7 mouse cellular contexts compared by ENCODE assay signal in the genomic region with DNA sequence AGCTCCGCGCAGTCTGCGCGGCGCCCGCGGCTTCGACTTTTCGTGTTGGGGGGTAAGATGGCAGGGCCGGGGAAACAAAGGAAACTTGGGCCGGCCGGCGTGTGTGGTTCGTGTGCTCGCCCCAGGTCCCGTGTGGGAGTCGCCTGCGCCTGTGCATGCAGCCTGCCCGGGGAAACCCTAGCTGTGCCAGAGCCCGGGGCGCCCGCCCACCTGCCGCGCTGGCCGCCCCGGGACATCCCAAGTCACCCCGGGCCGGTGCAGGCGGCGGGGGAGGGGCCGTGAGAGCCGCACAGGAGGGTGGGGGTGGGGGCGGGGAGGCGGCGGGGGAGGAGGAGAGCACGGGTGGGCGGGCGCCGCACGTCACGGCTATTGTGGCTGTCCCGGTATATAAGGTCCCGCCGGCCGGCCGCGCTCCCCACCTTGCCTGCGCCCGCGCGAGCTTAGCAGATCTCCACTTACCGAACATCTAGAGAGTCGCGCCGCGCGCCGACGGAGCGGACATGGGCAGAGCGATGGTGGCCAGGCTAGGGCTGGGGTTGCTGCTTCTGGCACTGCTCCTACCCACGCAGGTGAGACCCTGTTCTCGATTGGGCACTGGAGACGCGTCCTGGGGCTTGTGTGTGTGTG. TPM values are rescaled to one million over a fixed set of nuclear protein-coding genes. Genes with fewer than 3 reads are reported as not detected.
DNase-seq lines count a peak whose midpoint lies in the region; ATAC-seq lines count a peak whose summit lies in the region.

No protein-coding gene starts in this region.

- peak overlapping the region; percentile 91 for H3K9ac ChIP-seq in forebrain, embryonic 15.5 days (replicated peaks)
- H3K9ac ChIP-seq in hindbrain, embryonic 13.5 days: peak overlapping the region; percentile 99
- H3K9ac ChIP-seq in liver, embryonic 11.5 days (ENCODE audit: low read depth, low read length): peak overlapping the region; percentile 87
- H3K9ac ChIP-seq in stomach, embryonic 16.5 days (ENCODE audit: low read length): peak overlapping the region; percentile 82

- no peaks in the 10 kb centered on the region for H3K27me3 ChIP-seq in forebrain, embryonic 15.5 days
- no peaks in the 10 kb centered on the region for H3K27me3 ChIP-seq in hindbrain, embryonic 13.5 days
- H3K27me3 ChIP-seq in liver, embryonic 11.5 days (replicated peaks; ENCODE audit: control insufficient read depth, insufficient read depth, low read length): peaks cover 4% of the 10 kb centered on the region; the same call in 1 of the 2 replicates
- H3K27me3 ChIP-seq in stomach, embryonic 16.5 days (ENCODE audit: control insufficient read depth, insufficient read depth, low read length): no peaks in the 10 kb centered on the region

- WGBS in forebrain, embryonic 15.5 days: under 1% methylated on average over 55 of the region's 65 CpGs
- under 1% methylated on average over 51 of the region's 65 CpGs for WGBS in hindbrain, embryonic 13.5 days
- under 1% methylated on average over 56 of the region's 65 CpGs for WGBS in liver, embryonic 11.5 days
- WGBS in stomach, embryonic 16.5 days: under 1% methylated on average over 60 of the region's 65 CpGs

- peak overlapping the region; percentile 58 for H3K4me3 ChIP-seq in forebrain, embryonic 15.5 days
- H3K4me3 ChIP-seq in hindbrain, embryonic 13.5 days: peak overlapping the region; percentile 86
- peak overlapping the region; percentile 86 for H3K4me3 ChIP-seq in liver, embryonic 11.5 days (ENCODE audit: low read depth, low read length)
- peak overlapping the region; percentile 76 for H3K4me3 ChIP-seq in stomach, embryonic 16.5 days (replicated peaks; ENCODE audit: low read length)

- peaks cover 19% of the 10 kb centered on the region for H3K36me3 ChIP-seq in forebrain, embryonic 15.5 days
- H3K36me3 ChIP-seq in hindbrain, embryonic 13.5 days: peaks cover 22% of the 10 kb centered on the region
- peaks cover 7% of the 10 kb centered on the region; the same call in 1 of the 2 replicates for H3K36me3 ChIP-seq in liver, embryonic 11.5 days (ENCODE audit: control insufficient read depth, insufficient read depth, low read length)
- H3K36me3 ChIP-seq in stomach, embryonic 16.5 days (ENCODE audit: control insufficient read depth, insufficient read depth, low read length): no peaks in the 10 kb centered on the region

- H3K4me2 ChIP-seq in forebrain, embryonic 15.5 days (replicated peaks): peak overlapping the region; percentile 88
- peak overlapping the region; percentile 64 for H3K4me2 ChIP-seq in hindbrain, embryonic 13.5 days
- peak overlapping the region; percentile 91 for H3K4me2 ChIP-seq in liver, embryonic 11.5 days
- H3K4me2 ChIP-seq in stomach, embryonic 16.5 days (ENCODE audit: low read depth, low read length): peak overlapping the region; percentile 91

- peak; percentile 91 for ATAC-seq in forebrain, embryonic 15.5 days (replicated peaks)
- peak; percentile 90 for ATAC-seq in hindbrain, embryonic 13.5 days (ENCODE audit: low FRiP score)
- ATAC-seq in liver, embryonic 11.5 days (replicated peaks; ENCODE audit: low FRiP score): peak; percentile 84
- ATAC-seq in monocyte, adult 5-6 weeks (replicated peaks; ENCODE audit: insufficient number of reproducible peaks, low FRiP score, low TSS enrichment, poor library complexity, severe bottlenecking): 0 out of 2 replicates have a peak, but pooled peaks have one; percentile 25
- peak; percentile 89 for ATAC-seq in stomach, embryonic 16.5 days (ENCODE audit: insufficient read depth, low FRiP score)

- peak; percentile 39 for DNase-seq in MEL-GATA-1-ER (ENCODE audit: extremely low read depth, low read depth)
- DNase-seq in adrenal gland, postnatal 36 days: peak; percentile 68 to 84
- DNase-seq in liver, embryonic 11.5 days (ENCODE audit: low spot score): peak; percentile 88

- H3K4me1 ChIP-seq in forebrain, embryonic 15.5 days: peaks cover 18% of the 10 kb centered on the region
- peaks cover 27% of the 10 kb centered on the region for H3K4me1 ChIP-seq in hindbrain, embryonic 13.5 days (replicated peaks)
- H3K4me1 ChIP-seq in liver, embryonic 11.5 days (replicated peaks; ENCODE audit: control insufficient read depth, insufficient read depth, low read length): peaks cover 8% of the 10 kb centered on the region; the same call in 1 of the 2 replicates
- H3K4me1 ChIP-seq in stomach, embryonic 16.5 days (ENCODE audit: control insufficient read depth, insufficient read depth, low read length): peaks cover 2% of the 10 kb centered on the region; the same call in 1 of the 2 replicates

- H3K27ac ChIP-seq in forebrain, embryonic 15.5 days (replicated peaks): peak overlapping the region; percentile 99
- H3K27ac ChIP-seq in hindbrain, embryonic 13.5 days: peak overlapping the region; percentile 99
- H3K27ac ChIP-seq in liver, embryonic 11.5 days (ENCODE audit: low read depth, low read length): peak overlapping the region; percentile 93
- peak overlapping the region; percentile 97 for H3K27ac ChIP-seq in stomach, embryonic 16.5 days (ENCODE audit: low read length)

- no peaks in the 10 kb centered on the region for H3K9me3 ChIP-seq in forebrain, embryonic 15.5 days
- no peaks in the 10 kb centered on the region for H3K9me3 ChIP-seq in hindbrain, embryonic 13.5 days
- H3K9me3 ChIP-seq in liver, embryonic 11.5 days (ENCODE audit: control insufficient read depth, low read length): no peaks in the 10 kb centered on the region
- H3K9me3 ChIP-seq in stomach, embryonic 16.5 days (replicated peaks; ENCODE audit: control insufficient read depth, low read length): no peaks in the 10 kb centered on the region

RNA-seq across cellular contexts. Expression of gene Cd24a, which starts 0.8 kb away (rescaled TPM):
- total RNA-seq in adrenal gland, postnatal 36 days (2021): 10 to 100 TPM; 28.2 to 40.1 TPM
- 899 and 974 TPM in 2 replicates for polyA plus RNA-seq in forebrain, embryonic 15.5 days (2015; fragmentation: Nextera tagmentation; extraction: Ambion mirVana)
- polyA plus RNA-seq in hindbrain, embryonic 13.5 days (2015; fragmentation: Nextera tagmentation; extraction: Ambion mirVana): 1,003 and 1,012 TPM in 2 replicates
- polyA plus RNA-seq in liver, embryonic 11.5 days (2014; fragmentation: Nextera tagmentation; extraction: Ambion mirVana): 420 and 459 TPM in 2 replicates
- total RNA-seq in monocyte, adult 5-6 weeks (2017): 46.3 to 319 TPM (median 299 TPM) in 3 replicates
- polyA plus RNA-seq in stomach, embryonic 16.5 days (2015; fragmentation: Nextera tagmentation; extraction: Ambion mirVana): 328 and 363 TPM in 2 replicates

RNA-seq across cellular contexts. Expression of gene 1700021F05Rik, which starts 38.1 kb away (rescaled TPM):
- total RNA-seq in adrenal gland, postnatal 36 days (2021): 10 to 100 TPM; 65.3 to 67.7 TPM
- polyA plus RNA-seq in forebrain, embryonic 15.5 days (2015; fragmentation: Nextera tagmentation; extraction: Ambion mirVana): 68.7 and 70.2 TPM in 2 replicates
- 65.5 and 69.7 TPM in 2 replicates for polyA plus RNA-seq in hindbrain, embryonic 13.5 days (2015; fragmentation: Nextera tagmentation; extraction: Ambion mirVana)
- 79.5 and 80.7 TPM in 2 replicates for polyA plus RNA-seq in liver, embryonic 11.5 days (2014; fragmentation: Nextera tagmentation; extraction: Ambion mirVana)
- 40.7 to 52.8 TPM (median 51.9 TPM) in 3 replicates for total RNA-seq in monocyte, adult 5-6 weeks (2017)
- 59.7 and 60.6 TPM in 2 replicates for polyA plus RNA-seq in stomach, embryonic 16.5 days (2015; fragmentation: Nextera tagmentation; extraction: Ambion mirVana)

RNA-seq across cellular contexts. Expression of gene Gm9803, which starts 55.0 kb away (rescaled TPM):
- 10 to 100 TPM in 1 of 2 experiments, not detected in 1; 12.0 TPM for total RNA-seq in adrenal gland, postnatal 36 days (2021)
- polyA plus RNA-seq in forebrain, embryonic 15.5 days (2015; fragmentation: Nextera tagmentation; extraction: Ambion mirVana): 14.6 and 20.4 TPM in 2 replicates
- 16.4 and 19.4 TPM in 2 replicates for polyA plus RNA-seq in hindbrain, embryonic 13.5 days (2015; fragmentation: Nextera tagmentation; extraction: Ambion mirVana)
- 10.3 and 11.6 TPM in 2 replicates for polyA plus RNA-seq in liver, embryonic 11.5 days (2014; fragmentation: Nextera tagmentation; extraction: Ambion mirVana)
- total RNA-seq in monocyte, adult 5-6 weeks (2017): 2.1 to 13.0 TPM (median 8.4 TPM) in 3 replicates
- polyA plus RNA-seq in stomach, embryonic 16.5 days (2015; fragmentation: Nextera tagmentation; extraction: Ambion mirVana): 10.0 and 25.9 TPM in 2 replicates

Comparison
In these comparisons a context has a peak if more than half of its experiments do, and no peak if none do; other contexts are left out.
1. Peak in every context shown above with its lines: DNase-seq, ATAC-seq, H3K4me3 ChIP-seq and H3K27ac ChIP-seq.
2. ATAC-seq: peak in every context shown above with its lines; median percentile 91 in forebrain, embryonic 15.5 days; 90 in hindbrain, embryonic 13.5 days; 89 in stomach, embryonic 16.5 days; 84 in liver, embryonic 11.5 days; 25 in monocyte, adult 5-6 weeks.